Mouse (Mus musculus): ENCODE data around the gene Clcn5.

The Clcn5 gene

DNA sequence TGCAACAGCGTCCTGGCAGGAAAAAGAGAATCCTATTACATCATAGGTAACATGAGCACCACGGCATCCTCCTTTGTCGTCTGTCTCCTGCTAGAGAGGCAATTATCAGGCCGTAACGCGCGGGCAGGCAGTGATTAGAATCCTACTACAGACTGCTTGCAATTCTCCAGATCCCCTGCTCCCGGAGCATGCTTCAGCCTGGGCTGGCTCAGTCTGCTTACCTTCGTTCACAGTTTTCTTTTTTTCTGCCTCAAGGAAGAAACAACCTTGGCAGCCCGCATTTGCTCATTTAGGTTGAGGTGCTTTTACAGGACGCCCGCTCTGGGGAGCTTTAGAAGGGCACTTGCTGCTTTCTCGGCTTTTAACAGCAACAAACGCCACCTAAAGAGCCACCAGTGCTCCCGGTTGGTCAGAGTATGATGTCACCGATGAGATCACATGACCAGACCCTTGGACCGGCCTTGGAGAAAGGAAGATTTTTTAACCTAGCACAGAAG lies 130.8 kb downstream of the Clcn5 start:
- DNase-seq = peak; percentile 74 to 77

GRCm38 (mm10) chrX:7187455-7188310 lies 131.5 kb downstream of the Clcn5 start:
- DNase-seq = peak; percentile 30 to 32

DNA sequence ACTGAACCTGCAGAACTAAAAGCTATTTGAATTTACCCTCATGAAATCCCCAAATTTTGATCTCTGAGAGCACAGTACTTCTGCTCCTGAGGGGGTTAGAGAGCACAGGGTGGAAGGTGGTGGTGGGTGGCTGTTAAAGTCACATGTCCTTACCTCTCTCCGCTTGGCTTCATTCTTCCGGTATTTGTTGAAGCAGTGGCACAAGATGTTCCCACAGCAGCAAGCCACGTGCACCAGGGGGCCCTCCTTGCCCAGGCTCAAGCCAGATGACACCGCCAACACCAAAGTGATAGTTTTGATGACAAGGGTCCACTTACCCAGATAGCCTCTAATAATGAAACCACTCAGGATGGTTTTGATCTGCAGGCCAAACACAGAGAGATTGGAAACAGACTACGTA lies 149.0 kb downstream of the Clcn5 start:
- no peak for DNase-seq

DNA sequence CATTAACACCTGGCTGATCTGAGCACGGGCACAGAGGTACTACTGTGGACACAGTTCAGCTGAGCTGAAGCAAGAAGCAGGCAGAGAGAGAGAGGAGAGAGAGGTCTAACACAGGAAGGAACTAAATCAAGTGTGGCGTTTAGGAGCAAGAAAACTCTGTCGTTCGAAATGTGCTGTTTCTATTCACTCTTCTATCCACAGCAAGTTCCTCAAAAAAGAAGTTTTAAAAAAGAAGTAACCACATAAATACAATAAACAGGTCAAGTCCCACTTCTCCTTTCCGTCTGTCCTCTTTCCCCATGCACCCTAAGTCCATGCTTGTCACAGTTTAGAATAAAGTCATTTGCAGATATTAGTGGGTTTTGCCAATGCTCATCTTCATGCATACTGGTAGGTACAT lies 150.4 kb downstream of the Clcn5 start:
- DNase-seq = no peak

GRCm38 (mm10) chrX:7157976-7158375 lies 161.2 kb downstream of the Clcn5 start:
- DNase-seq = no peak

GRCm38 (mm10) chrX:7156026-7156732 lies 163.0 kb downstream of the Clcn5 start:
- no peak for DNase-seq

DNA sequence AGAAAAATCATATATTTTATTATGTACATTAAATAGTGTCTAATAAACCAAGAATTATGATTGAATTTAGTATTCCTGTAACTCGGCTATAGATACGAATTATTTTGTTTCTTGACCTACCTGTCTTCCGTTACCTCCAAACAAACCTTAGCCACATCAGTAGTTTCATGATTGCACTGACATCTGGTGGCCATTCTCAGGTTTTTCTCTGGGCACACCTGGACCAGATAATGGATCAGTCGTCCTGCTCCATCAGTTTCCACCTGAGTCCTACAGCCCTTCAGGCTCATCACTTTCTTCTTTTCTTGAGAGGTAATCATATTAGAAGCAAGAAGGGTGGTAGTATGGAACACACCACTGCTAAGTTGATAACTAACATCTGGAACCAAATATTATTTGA lies 169.0 kb downstream of the Clcn5 start:
- DNase-seq = no peak

GRCm38 (mm10) chrX:7146156-7146555 lies 173.0 kb downstream of the Clcn5 start:
- no peak for DNase-seq

GRCm38 (mm10) chrX:7121618-7122280 lies 197.4 kb downstream of the Clcn5 start:
- no peak for DNase-seq

DNA sequence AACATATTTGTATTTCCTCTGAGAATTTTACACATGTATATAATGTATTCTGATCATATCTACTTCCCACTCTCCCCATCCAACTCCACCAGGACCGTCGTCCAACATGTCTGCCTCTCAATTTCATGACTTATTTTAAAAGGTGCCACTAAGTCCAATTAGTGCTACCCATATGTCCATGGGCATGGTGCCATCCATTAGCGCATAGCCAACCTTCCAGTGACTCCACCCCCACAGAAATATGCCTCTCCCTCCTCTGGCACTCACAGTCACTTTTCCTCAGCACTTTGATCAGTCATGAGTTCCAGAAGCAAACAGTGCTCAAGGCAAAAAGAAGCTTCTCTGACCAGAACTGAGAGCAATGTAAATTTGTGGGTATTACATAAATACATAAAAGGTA lies 204.3 kb downstream of the Clcn5 start:
- DNase-seq = peak in 1 of 2 experiments; percentile 2

All from cerebellum, postnatal 25 days (tissue).